Mouse (Mus musculus) c-Kit-positive CD71-positive TER-119-negative erythroid progenitor cells, embryonic 14.5 days (primary cell): Measurements from ENCODE around the gene Atp5h.
"Not testable (repeated sequence)": the region's sequence is repeated elsewhere in the genome, so short reads cannot be mapped to it uniquely, and the experiment has no call there.

ENCODE experiments used
- DNase-seq: peaks from one replicate; pipeline ENCODE4 v3.0.0-alpha.2; 2013; ENCODE audit warnings: low read depth

Gene Atp5h

GRCm38 (mm10) chr11:115419531-115420237 is at the start of gene Atp5h, which contains the start of gene Kctd2:
Gene Atp5h (minus strand): TSS chr11:115419962.
Gene Kctd2 (plus strand): TSS chr11:115420128.
- DNase-seq = peak; percentile 93

- DNase-seq = no peak
Observed at GRCm38 (mm10) chr11:115467217-115467618, 47.5 kb upstream of the Atp5h start.

GRCm38 (mm10) chr11:115464851-115465250 is 45.1 kb upstream of the Atp5h start:
- DNase-seq = no peak

- no peak for DNase-seq
Observed at GRCm38 (mm10) chr11:115463397-115463796, 43.6 kb upstream of the Atp5h start.

GRCm38 (mm10) chr11:115462243-115462891 is 42.6 kb upstream of the Atp5h start, which contains the start of gene Slc16a5:
Gene Slc16a5 (plus strand): TSS chr11:115462474.
- no peak for DNase-seq

- no peak for DNase-seq
Observed at GRCm38 (mm10) chr11:115461846-115462242, 42.1 kb upstream of the Atp5h start.

GRCm38 (mm10) chr11:115460976-115461375 is 41.2 kb upstream of the Atp5h start:
- no peak for DNase-seq

- DNase-seq = no peak
Observed at GRCm38 (mm10) chr11:115457405-115457804, 37.6 kb upstream of the Atp5h start.

GRCm38 (mm10) chr11:115456182-115456581 is 36.4 kb upstream of the Atp5h start:
- no peak for DNase-seq

- no peak for DNase-seq
Observed at GRCm38 (mm10) chr11:115455619-115456018, 35.9 kb upstream of the Atp5h start.

- DNase-seq = not testable (repeated sequence)
Observed at GRCm38 (mm10) chr11:115454822-115455221, 35.1 kb upstream of the Atp5h start.

- DNase-seq = no peak
Observed at GRCm38 (mm10) chr11:115453306-115453705, 33.5 kb upstream of the Atp5h start.

- no peak for DNase-seq
Observed at GRCm38 (mm10) chr11:115452281-115452860, 32.6 kb upstream of the Atp5h start.

GRCm38 (mm10) chr11:115451781-115452241 is 32.0 kb upstream of the Atp5h start:
- DNase-seq = no peak

GRCm38 (mm10) chr11:115450176-115450575 is 30.4 kb upstream of the Atp5h start:
- DNase-seq = no peak

GRCm38 (mm10) chr11:115448998-115449397 is 29.2 kb upstream of the Atp5h start:
- no peak for DNase-seq

GRCm38 (mm10) chr11:115448075-115448474 is 28.3 kb upstream of the Atp5h start:
- no peak for DNase-seq

GRCm38 (mm10) chr11:115447321-115447885 is 27.6 kb upstream of the Atp5h start:
- no peak for DNase-seq

GRCm38 (mm10) chr11:115446906-115447305 is 27.1 kb upstream of the Atp5h start:
- DNase-seq = no peak

GRCm38 (mm10) chr11:115441417-115441816 is 21.7 kb upstream of the Atp5h start:
- no peak for DNase-seq

GRCm38 (mm10) chr11:115439906-115440595 is 20.3 kb upstream of the Atp5h start, which contains the start of gene Trim80:
Gene Trim80 (plus strand): TSS chr11:115440545.
- no peak for DNase-seq

- no peak for DNase-seq
Observed at GRCm38 (mm10) chr11:115439326-115439725, 19.6 kb upstream of the Atp5h start.
